ENCODE assay signal across 16 mouse cellular contexts in the genomic region with DNA sequence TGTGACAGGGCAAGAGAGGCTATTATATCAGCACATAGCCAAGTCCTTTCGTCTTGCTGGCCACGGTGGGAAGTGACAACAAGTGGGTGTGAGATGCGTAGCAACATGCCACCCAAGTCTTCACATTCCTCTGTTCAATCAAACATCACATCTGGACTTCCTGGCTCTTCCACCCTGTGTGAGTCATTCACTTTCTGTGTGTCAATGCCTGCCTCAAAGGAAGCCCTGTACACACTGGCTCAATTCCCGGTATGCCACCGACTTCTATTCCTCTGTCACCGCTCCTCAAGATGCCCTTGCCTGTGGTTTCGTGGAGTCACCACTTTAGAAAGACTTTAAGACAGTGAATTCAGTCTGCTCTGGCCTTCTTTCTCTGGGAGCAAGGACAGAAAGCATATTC.
DNase-seq lines count a peak whose midpoint lies in the region; ATAC-seq and TF ChIP-seq lines count a peak whose summit lies in the region.
"Had no signal": no experiment of that assay in that cellular context is flagged by ENCODE, and none has a peak within 500 bp of the region (broad histone marks: within the 10 kb centered on the region; RNA-seq: fewer than 3 reads in every experiment).

No protein-coding gene starts in this region.

- no peaks in the 10 kb centered on the region for H3K9me3 ChIP-seq in heart, postnatal 0 days (replicated peaks; ENCODE audit: control insufficient read depth, low read length)
- no peaks in the 10 kb centered on the region for H3K9me3 ChIP-seq in heart, embryonic 12.5 days (replicated peaks)
- no peaks in the 10 kb centered on the region for H3K9me3 ChIP-seq in liver, postnatal 0 days (ENCODE audit: low read length)
- H3K9me3 ChIP-seq: embryonic facial prominence, embryonic 13.5 days; heart, embryonic 10.5 days; hindbrain, embryonic 10.5 days; limb, embryonic 13.5 days; midbrain, embryonic 10.5 days had no signal

- H3K4me2 ChIP-seq in heart, postnatal 0 days (ENCODE audit: low read depth, low read length), result no peak overlapping the region
- H3K4me2 ChIP-seq in heart, embryonic 12.5 days, result no peak overlapping the region
- no peak overlapping the region for H3K4me2 ChIP-seq in liver, postnatal 0 days (ENCODE audit: low read depth, low read length)
- H3K4me2 ChIP-seq: embryonic facial prominence, embryonic 13.5 days; limb, embryonic 13.5 days had no signal

- no peak overlapping the region for H3K27ac ChIP-seq in heart, postnatal 0 days (ENCODE audit: low read depth)
- no peak overlapping the region for H3K27ac ChIP-seq in heart, embryonic 12.5 days (ENCODE audit: poor library complexity, severe bottlenecking)
- no peak overlapping the region for H3K27ac ChIP-seq in liver, postnatal 0 days (ENCODE audit: low read depth)
- H3K27ac ChIP-seq: embryonic facial prominence, embryonic 13.5 days; gastrocnemius, adult 2 months; heart, embryonic 10.5 days; hindbrain, embryonic 10.5 days; limb, embryonic 13.5 days; midbrain, embryonic 10.5 days had no signal

- H3K4me1 ChIP-seq in heart, postnatal 0 days (ENCODE audit: control insufficient read depth, insufficient read depth), result 0 out of 2 replicates have a peak, but pooled peaks cover 22% of the 10 kb centered on the region
- peaks cover 21% of the 10 kb centered on the region for H3K4me1 ChIP-seq in heart, embryonic 12.5 days (replicated peaks)
- no peaks in the 10 kb centered on the region for H3K4me1 ChIP-seq in lung, adult 2 months (ENCODE audit: control insufficient read depth, insufficient read depth, low read length)
- no peaks in the 10 kb centered on the region for H3K4me1 ChIP-seq in liver, postnatal 0 days (ENCODE audit: insufficient read depth)
- H3K4me1 ChIP-seq: embryonic facial prominence, embryonic 13.5 days; hindbrain, embryonic 10.5 days; limb, embryonic 13.5 days; midbrain, embryonic 10.5 days had no signal

- WGBS in heart, postnatal 0 days, result 35% methylated on average over 7 of the region's 7 CpGs
- 51% methylated on average over 7 of the region's 7 CpGs for WGBS in heart, embryonic 12.5 days
- 55% methylated on average over 7 of the region's 7 CpGs for WGBS in lung, adult 2 months
- WGBS in liver, postnatal 0 days (ENCODE audit: insufficient replicate concordance), result 82% methylated on average over 7 of the region's 7 CpGs

- no peak overlapping the region for H3K4me3 ChIP-seq in heart, postnatal 0 days (ENCODE audit: low read depth, low read length)
- no peak overlapping the region for H3K4me3 ChIP-seq in heart, embryonic 12.5 days
- H3K4me3 ChIP-seq in lung, adult 2 months (replicated peaks; ENCODE audit: extremely low read depth, low read depth, low read length), result no peak overlapping the region
- H3K4me3 ChIP-seq in liver, postnatal 0 days (ENCODE audit: low read depth, low read length), result no peak overlapping the region
- H3K4me3 ChIP-seq: embryonic facial prominence, embryonic 13.5 days; gastrocnemius, adult 2 months; heart, embryonic 10.5 days; hindbrain, embryonic 10.5 days; limb, embryonic 13.5 days; midbrain, embryonic 10.5 days had no signal

- no peak for TF ChIP-seq EP300 in heart, postnatal 0 days (IDR thresholded peaks at IDR 0.05; ENCODE audit: low read depth)
- no peak for TF ChIP-seq EP300 in liver, postnatal 0 days (IDR thresholded peaks at IDR 0.05; ENCODE audit: low read depth)

- no peaks in the 10 kb centered on the region for H3K36me3 ChIP-seq in heart, postnatal 0 days (replicated peaks; ENCODE audit: control insufficient read depth, insufficient read depth, low read length)
- H3K36me3 ChIP-seq in heart, embryonic 12.5 days, result no peaks in the 10 kb centered on the region
- no peaks in the 10 kb centered on the region for H3K36me3 ChIP-seq in liver, postnatal 0 days (replicated peaks; ENCODE audit: insufficient read depth, low read length)
- H3K36me3 ChIP-seq: heart, embryonic 10.5 days; midbrain, embryonic 10.5 days had no signal

- no peaks in the 10 kb centered on the region for H3K27me3 ChIP-seq in heart, postnatal 0 days (ENCODE audit: control insufficient read depth, insufficient read depth, low read length)
- H3K27me3 ChIP-seq in heart, embryonic 12.5 days (replicated peaks), result no peaks in the 10 kb centered on the region
- H3K27me3 ChIP-seq in liver, postnatal 0 days (ENCODE audit: insufficient read depth, low read length), result no peaks in the 10 kb centered on the region
- H3K27me3 ChIP-seq: embryonic facial prominence, embryonic 13.5 days; limb, embryonic 13.5 days had no signal

- ATAC-seq in heart, postnatal 0 days (ENCODE audit: insufficient read depth, low read depth), result peak; percentile 30; the same call in 1 of the 2 replicates
- no peak for ATAC-seq in heart, embryonic 12.5 days (ENCODE audit: insufficient number of reproducible peaks, low FRiP score)
- ATAC-seq in liver, postnatal 0 days, result no peak
- ATAC-seq: intestine, postnatal 0 days had no signal

- TF ChIP-seq CTCF in heart, postnatal 0 days (IDR thresholded peaks at IDR 0.05; ENCODE audit: low read depth), result no peak
- TF ChIP-seq CTCF in lung, adult 2 months (IDR thresholded peaks at IDR 0.05; ENCODE audit: insufficient read depth, low read length), result no peak
- TF ChIP-seq CTCF in liver, postnatal 0 days (IDR thresholded peaks at IDR 0.05; ENCODE audit: low read depth), result no peak

- no peak for DNase-seq in heart, postnatal 0 days (ENCODE audit: low spot score)
- DNase-seq in lung, postnatal 14 days, result peak; percentile 13
- DNase-seq in lung, adult 2 months, result no peak
- DNase-seq in NIH3T3 (ENCODE audit: low read depth), result peak; percentile 68
- peak; percentile 59 for DNase-seq in fibroblast of lung, adult 2 months (ENCODE audit: low read depth)
- no peak for DNase-seq in testis, postnatal 14 days (ENCODE audit: low spot score)
- DNase-seq in liver, postnatal 0 days, result no peak
- DNase-seq: cerebellum, adult 11 months; gastrocnemius, adult 2 months had no signal

- H3K9ac ChIP-seq in heart, postnatal 0 days (replicated peaks; ENCODE audit: low read depth, low read length), result no peak overlapping the region
- no peak overlapping the region for H3K9ac ChIP-seq in heart, embryonic 12.5 days
- no peak overlapping the region for H3K9ac ChIP-seq in liver, postnatal 0 days (replicated peaks)
- H3K9ac ChIP-seq: embryonic facial prominence, embryonic 13.5 days; limb, embryonic 13.5 days had no signal

- no peak for TF ChIP-seq POLR2A in lung, adult 2 months (IDR thresholded peaks at IDR 0.05; ENCODE audit: borderline replicate concordance, extremely low read depth, low read depth, low read length)

Comparison
In these comparisons a context has a peak if more than half of its experiments do, and no peak if none do; other contexts are left out.
1. DNase-seq: peak in lung, postnatal 14 days (single experiment), NIH3T3 (single experiment) and fibroblast of lung, adult 2 months (single experiment); none in heart, postnatal 0 days (single experiment), lung, adult 2 months (single experiment), testis, postnatal 14 days (single experiment) and liver, postnatal 0 days (single experiment).